Mouse (Mus musculus): ENCODE data around the gene Mc1r.

DNA sequence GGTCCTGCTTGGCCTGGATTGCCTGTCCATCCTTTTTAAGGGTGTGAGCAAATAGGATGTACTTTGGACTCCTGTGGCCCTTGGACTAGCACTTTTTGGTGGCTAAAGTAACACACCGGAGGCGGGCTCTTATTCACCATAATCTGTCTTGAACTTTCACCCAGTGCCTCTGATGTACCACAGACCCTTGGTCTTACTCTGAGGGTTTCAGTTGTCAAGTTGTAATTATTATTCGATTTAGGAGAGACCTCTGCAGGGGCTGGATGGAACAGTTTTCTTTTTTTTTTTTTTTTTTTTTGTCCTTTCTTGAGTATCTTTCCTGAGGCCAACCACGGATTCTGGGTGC, 36.6 kb downstream of the Mc1r start:
- no peak for TF ChIP-seq CTCF (IDR thresholded peaks at IDR 0.05; ENCODE audit: borderline replicate concordance, insufficient read depth, low read length)
- no peak for TF ChIP-seq POLR2A (IDR thresholded peaks at IDR 0.05; ENCODE audit: low read depth, low read length)

Measured in embryonic fibroblast, embryonic 13.5 days (primary cell).